Mouse (Mus musculus) ovary, postnatal 10 days (tissue): Measurements from ENCODE around the gene Nupl2.

Experiments
- DNase-seq: peaks from one replicate; pipeline ENCODE4 v3.0.0; 2022; ENCODE audit warnings: low spot score

Nupl2 gene

DNA sequence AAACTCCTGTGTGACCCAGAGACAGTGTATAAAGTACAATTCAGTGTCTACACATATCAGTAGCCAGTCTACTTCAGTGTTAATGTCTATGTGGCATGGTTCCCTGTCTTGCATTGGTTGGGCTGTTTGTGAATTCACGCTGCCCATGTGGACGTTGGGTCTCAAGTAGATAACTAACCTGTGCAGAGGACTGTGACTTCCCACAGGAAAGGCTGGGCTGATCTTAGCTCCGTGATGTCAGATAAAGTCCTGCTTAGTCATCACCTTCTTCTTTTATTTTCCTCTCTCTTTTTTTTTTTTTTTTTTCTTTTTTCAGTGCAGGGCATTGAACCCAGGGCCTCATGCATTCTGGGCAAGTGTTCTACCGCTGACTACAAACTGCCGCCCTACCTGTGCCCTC, 43.7 kb downstream of the Nupl2 start:
- DNase-seq, result no peak

GRCm38 (mm10) chr5:24213861-24214546, 49.2 kb downstream of the Nupl2 start:
- no peak for DNase-seq

DNA sequence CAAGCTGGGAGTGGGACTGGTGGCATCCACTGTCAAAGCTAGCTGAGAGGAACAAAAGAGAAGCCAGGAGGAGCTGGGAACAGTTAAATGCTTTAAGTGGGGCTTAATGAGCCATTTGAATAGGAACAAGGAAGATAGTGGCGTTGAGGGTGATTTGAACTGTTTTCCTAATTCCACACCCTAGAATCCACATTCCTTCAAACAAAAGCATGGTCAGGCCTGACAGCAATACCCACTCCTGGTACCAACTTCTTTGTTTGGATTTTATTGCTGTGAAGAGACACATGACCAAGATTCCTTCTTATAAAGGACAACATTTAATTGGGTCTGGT, 49.8 kb downstream of the Nupl2 start:
- DNase-seq, result no peak

DNA sequence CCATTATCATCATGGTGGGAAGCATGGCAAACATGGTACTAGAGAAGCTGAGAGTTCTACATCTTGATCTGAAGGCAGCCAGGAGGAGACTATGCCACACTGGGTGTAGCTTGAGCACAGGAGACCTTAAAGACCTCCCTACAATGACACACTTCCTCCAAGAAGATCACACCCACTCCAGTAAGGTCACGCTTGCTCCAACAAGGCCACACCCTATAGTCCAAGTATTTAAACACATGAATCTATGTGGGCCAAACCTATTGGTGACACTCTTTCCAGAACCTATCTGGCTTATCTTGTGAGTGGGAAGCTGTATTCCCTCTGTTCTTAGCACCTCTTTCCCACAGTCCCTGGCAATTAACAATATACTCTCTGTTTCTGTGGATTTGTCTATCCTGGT, 50.1 kb downstream of the Nupl2 start:
- no peak for DNase-seq
